Mouse (Mus musculus) stomach, postnatal 0 days (tissue): ENCODE results near the gene Gnat1.

Experiments
- CTCF ChIP-seq: IDR thresholded peaks from 2 replicates; pipeline ENCODE4 v1.5.1; 2016; ENCODE audit warnings: antibody characterized with exemption, low read depth, mild to moderate bottlenecking, moderate library complexity
- EP300 ChIP-seq: optimal IDR thresholded peaks from 2 replicates; pipeline ENCODE3; 2016; ENCODE audit warnings: antibody characterized with exemption

DNA sequence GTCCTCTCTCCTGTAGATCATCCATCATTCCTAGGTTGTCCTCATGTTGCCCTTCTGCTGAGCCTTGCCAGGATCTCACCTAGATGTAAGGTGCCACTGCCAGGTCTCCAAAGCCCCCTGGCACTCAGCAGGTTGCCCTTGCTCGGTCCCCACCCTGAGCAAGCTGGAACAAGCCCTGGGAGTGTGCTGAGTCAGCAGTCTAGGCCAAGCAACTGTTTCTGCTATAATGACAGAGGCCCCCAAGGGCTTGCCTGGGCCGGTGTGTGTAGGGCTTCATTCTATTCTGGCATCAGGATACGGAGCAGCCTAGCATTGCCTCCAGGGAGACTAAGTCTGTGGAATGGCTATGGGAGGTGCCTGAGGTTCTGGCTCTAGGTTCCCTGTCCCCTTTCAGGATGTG is 18.7 kb downstream of the Gnat1 start:
- TF ChIP-seq CTCF (no peak), EP300 (no peak)
